Mouse (Mus musculus): ENCODE results near the gene Amigo3.

GRCm38 (mm10) chr9:108023216-108023615 lies 29.7 kb upstream of the Amigo3 start:
- TF ChIP-seq CTCF (conservative IDR thresholded peaks at IDR 0.05; ENCODE audit: insufficient read depth, insufficient read length, low read depth, low read length) = no peak
- TF ChIP-seq POLR2A (IDR thresholded peaks at IDR 0.05; ENCODE audit: low read depth, low read length) = no peak
